Mouse (Mus musculus): ENCODE results near the gene Nme7.

- TF ChIP-seq CTCF (IDR thresholded peaks at IDR 0.05; ENCODE audit: low read depth) = no peak
- no peak for TF ChIP-seq EP300 (optimal IDR thresholded peaks at IDR 0.05)
These were observed 79.7 kb downstream of the Nme7 start for GRCm38 (mm10) chr1:164383621-164384020.
